Mouse (Mus musculus): Measurements from ENCODE around the gene Shisa9. TPM values are rescaled to one million over a fixed set of nuclear protein-coding genes. Genes with fewer than 3 reads are reported as not detected.
"Not testable (repeated sequence)": the region's sequence is repeated elsewhere in the genome, so short reads cannot be mapped to it uniquely, and the experiment has no call there.

Shisa9 gene
- not detected for total RNA-seq (2021)
- long read RNA-seq, experiment 1, result 0 reads
- long read RNA-seq, experiment 2, result 0 reads

DNA sequence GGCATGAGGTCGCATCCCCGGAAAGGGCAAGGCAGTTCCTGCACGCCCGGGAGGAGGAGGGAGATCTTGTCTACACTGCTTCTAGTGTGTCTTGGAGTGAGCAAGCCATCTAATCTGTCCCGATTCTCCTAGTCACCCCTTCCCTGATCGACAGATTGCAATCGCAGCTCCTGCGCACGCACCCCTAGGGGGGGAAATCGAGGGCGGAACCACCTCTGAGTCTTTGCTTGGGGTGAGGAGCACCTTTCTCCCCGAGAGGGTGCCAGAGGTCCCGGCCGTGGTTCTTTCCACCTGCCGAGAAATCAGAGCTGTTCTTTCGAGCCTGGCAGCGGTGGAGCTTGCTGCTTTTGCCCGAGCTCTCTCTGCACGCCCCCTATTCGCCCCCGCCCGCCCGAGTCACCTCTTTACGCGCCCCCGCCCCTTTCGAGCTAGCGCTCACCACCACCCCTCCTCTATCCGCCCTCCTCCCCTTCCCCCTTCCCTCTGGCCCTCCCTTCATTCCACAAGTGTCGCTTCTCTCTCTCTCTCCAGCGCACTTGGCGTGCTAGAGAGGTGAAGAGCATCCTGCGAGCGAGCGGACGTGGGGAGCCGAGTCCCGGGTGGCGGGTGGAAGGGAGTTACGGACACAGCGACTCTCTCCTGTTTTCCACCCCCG lies at the start of gene Shisa9:
Gene Shisa9 (plus strand): TSS at position 498 of the 655 bp plus-strand sequence.
- DNase-seq (ENCODE audit: low spot score), result no peak

GRCm38 (mm10) chr16:11940477-11940876 lies 43.4 kb upstream of the Shisa9 start:
- peak; percentile 48 for DNase-seq (ENCODE audit: low spot score)

- no peak for DNase-seq (ENCODE audit: low spot score)
These were observed 23.2 kb upstream of the Shisa9 start for GRCm38 (mm10) chr16:11960691-11961090.

DNA sequence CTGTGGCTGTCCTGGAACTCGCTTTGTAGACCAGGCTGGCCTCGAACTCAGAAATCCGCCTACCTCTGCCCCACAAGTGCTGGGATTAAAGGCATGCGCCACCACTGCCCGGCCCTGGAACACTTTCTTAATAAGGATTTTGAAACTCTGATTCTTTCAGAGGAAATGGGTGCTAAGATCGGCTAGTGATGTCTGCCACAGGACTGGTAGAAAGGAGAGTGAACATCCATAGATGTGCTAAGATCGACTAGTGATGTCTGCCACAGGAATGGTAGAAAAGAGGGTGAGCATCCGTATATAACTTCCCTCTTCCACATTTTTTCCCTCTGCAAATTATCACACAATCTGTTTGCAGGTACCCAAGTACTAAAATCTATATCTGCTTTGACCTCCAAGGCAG lies 17.9 kb upstream of the Shisa9 start:
- DNase-seq (ENCODE audit: low spot score), result no peak

- not testable (repeated sequence) for DNase-seq (ENCODE audit: low spot score)
These were observed 17.1 kb upstream of the Shisa9 start for GRCm38 (mm10) chr16:11966810-11967209.

- DNase-seq (ENCODE audit: low spot score), result no peak
These were observed 16.3 kb upstream of the Shisa9 start for GRCm38 (mm10) chr16:11967579-11967978.

DNA sequence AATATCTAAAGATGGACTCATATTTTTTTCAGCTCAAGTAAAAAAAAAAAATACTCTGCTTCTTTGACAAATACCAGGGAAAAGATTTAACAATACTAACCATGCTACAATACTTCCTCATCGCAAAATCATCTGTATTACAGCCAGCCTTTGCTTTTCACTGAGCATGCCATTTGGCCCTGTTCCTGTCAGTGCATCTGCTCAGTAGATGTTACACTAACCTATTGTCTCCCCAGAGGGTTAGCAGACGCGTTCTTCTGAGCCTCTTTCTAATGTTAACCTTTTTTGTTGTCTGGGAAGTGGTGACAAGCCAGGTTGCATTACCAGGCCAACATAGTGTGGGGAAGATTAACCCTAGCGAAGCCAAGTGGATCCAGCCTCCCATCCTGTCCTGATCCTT lies 10.2 kb upstream of the Shisa9 start:
- no peak for DNase-seq (ENCODE audit: low spot score)

DNA sequence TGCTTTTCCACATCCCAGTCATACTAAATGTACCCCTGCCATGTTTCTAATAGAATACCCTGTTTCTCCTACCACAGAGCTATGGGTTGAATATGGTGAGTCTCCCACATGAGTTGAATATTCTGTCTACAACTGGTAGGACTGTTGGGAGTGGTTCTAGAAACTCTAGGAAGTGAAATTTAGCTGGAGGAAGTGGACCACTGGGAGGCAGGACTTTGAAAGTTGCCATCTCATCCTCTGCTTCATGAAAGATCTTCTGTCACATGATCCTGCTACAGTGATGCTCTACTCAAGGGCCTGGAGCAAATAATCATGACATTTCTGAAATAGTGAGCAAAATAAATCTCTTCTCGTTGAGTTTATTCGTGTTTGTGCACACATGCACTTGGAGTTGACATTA lies 7.2 kb upstream of the Shisa9 start:
- DNase-seq (ENCODE audit: low spot score), result no peak

DNA sequence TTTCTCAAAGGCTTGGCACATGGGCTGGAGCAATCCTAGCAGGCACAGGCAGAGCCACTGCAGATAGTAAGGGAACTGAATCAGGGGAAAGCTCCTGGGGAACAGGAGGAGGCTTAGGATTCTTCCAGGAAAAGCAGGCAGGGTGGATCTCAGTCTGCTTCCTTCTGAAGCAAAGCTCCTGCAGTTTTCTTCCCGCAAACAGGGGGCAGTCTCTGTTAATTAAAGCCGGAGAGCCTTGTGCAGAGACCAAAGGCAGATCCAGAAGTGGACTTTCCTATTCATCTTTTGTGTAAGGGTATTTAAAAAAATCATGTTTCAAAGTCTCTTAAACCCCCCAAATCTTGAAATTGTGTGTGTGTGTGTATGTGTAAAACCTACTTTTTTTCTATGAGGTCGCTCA lies 3.1 kb upstream of the Shisa9 start:
- DNase-seq (ENCODE audit: low spot score), result peak; percentile 12

- DNase-seq (ENCODE audit: low spot score), result no peak
These were observed 752 bp upstream of the Shisa9 start for GRCm38 (mm10) chr16:11983106-11983615.

- DNase-seq (ENCODE audit: low spot score), result no peak
These were observed 418 bp downstream of the Shisa9 start for GRCm38 (mm10) chr16:11984271-11984791.

DNA sequence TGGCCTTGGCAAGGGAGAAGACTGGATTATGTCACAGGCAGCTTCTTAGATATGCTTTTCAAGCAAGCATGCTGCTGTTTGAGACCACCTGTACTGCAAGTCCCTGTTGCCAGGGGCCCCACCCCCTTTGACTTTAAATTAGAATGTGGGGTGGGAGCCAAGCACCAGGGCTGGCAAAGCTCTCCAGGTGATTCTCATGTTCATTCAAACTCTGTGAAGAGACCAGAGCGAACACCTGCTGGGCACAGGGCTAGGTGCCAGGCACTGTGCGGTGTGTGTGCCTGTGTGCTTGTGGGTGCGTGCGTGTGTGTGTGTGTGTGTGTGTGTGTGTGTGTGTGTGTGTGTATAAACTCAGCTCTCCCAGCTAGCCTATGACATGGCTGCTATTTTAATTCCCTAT lies 3.1 kb downstream of the Shisa9 start:
- DNase-seq (ENCODE audit: low spot score), result no peak

DNA sequence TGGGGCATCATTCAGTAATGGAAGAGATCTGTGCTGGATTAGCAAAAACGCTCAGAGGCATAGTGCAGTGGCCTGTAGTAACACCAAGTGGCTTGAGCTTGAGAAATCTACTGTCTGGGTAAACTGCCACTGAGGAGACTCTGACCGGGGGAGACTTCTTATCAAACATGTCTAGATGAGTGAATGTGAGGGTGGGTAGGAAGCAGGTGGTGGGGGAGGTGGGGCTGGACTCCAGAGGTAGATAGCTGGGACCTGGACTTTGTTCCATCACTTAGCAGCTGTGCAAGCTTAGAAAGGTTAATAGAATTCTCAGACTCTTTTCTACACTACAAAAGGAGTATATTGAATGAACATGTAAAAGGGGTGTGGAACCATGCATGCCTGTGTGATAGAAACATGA lies 21.3 kb downstream of the Shisa9 start:
- no peak for DNase-seq (ENCODE audit: low spot score)

DNA sequence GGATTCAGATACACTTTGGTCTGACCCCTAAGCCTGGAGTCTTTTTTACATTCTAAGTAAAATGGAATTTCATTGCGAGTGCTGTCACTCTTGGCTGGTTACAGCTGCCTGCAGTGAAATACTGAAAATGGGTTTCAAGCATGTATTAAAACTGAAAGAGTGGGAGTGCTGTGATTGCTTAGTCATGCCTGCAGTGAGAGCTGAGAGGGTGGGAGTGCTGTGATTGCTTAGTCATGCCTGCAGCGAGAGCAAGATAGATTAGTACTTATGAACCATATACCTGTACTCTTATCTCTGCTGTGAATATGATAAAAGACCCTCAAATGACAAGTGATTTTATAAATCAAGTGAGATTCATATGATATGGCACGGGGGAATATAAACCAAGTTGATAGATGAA lies 26.2 kb downstream of the Shisa9 start:
- no peak for DNase-seq (ENCODE audit: low spot score)

DNA sequence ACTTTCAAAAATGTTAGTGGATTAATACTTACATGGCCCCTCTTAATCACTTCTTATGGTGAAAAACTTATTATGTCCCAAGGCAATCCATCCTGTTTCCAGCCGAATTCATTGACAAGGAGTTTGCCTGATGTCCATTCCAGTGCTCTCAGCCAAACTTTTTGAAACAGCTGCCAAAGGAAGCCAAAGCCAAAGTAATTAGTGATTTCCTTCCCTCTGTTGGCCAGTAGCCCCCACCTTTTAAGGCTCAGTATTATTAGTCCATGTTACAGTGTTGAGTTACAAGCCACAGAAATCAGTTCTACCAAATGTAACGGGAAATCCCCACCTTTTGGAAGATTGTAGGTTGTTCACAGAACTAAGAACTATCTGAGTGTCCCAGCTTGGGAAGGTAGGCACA lies 28.8 kb downstream of the Shisa9 start:
- DNase-seq (ENCODE audit: low spot score), result no peak

- no peak for DNase-seq (ENCODE audit: low spot score)
These were observed 30.6 kb downstream of the Shisa9 start for GRCm38 (mm10) chr16:12014523-12014922.

GRCm38 (mm10) chr16:12017921-12018618 lies 34.2 kb downstream of the Shisa9 start:
- DNase-seq (ENCODE audit: low spot score), result no peak

DNA sequence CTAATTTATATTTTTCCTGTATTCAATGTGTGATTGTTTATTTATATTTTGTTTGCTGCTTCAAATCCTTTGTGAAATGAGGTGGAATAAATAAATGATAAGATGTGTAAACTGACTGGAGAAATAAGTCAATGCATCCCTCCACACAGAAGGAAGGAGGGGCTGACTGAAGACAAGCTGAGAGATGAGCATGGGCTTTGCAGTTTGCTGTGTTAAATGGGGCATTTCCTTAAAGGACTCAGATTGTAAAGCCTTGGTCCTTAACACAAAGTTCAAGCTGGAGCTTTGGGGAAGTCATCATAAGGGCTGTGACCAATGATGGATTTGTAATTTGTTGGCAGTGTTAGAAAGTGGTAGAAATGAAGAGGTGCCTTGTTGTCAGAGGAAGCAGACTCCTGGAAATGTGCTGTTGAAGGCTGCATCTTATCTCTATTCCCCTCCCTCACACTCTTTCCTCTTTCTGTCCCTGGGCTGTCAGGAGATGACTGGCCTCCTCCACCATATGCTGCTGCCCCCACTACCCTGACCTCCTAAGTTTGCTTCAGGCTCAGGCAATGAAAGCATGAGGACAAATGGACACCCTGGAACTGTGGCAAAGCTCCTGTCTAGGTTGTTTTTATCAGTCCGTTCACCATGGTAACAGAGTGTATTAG lies 36.3 kb downstream of the Shisa9 start:
- DNase-seq (ENCODE audit: low spot score), result no peak

DNA sequence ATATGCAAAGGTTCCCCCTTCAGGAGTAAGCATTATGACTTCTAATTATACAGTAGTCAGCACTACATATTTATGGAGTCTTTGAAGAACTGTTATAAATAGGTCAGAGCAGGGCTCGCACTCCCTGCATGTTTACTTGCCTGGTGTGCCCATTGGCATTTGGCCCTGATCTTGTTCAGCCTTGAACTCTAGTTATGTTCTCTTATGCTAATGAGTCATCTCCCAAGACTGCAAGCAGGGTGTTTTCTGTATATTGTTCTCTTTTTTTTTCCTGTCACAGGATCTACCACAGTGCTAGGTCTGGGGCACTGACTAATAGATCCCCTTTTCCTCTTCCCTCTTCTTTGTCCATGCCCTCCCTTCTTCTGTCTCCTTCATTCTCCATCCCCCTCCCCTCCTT lies 48.5 kb downstream of the Shisa9 start:
- peak; percentile 50 for DNase-seq (ENCODE audit: low spot score)

DNA sequence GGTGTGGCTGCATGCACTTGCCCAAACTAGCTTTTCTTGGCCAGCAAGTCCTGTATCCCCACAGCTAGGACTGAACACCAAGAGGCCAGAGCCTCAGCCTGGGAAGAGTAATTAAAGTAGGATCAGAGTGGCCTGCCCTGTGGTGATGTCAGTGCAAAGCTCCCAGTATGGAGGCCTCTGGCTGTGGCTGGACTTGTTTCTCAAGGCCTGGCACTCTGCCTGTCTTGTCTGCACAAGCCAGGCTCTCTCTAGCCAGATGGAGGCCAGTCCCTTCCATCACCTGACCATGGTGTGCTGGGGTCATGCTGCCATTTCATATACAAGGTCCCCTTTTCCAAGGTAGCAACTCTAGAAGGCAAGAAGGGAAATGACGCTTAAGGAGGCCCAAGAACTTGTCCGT lies 51.0 kb downstream of the Shisa9 start:
- no peak for DNase-seq (ENCODE audit: low spot score)

DNA sequence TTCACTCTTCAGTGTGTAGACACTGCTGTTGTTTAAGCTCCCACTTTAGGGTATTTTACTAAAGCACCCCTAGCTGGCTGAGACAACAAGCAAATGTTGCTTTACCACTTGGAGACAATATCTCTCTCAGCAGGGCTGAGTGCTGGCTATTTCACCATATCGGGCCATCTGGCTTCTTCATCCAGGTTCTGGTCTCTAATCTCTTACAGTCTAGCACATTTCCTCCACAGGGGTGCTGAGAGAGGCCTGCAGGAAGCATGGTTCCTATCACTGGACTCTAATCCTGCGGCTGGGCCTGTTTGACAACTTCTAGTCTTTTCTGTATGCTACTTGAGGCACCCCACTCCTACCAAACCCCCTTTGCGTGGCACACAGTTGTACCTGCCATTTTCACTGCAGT lies 51.7 kb downstream of the Shisa9 start:
- no peak for DNase-seq (ENCODE audit: low spot score)

DNA sequence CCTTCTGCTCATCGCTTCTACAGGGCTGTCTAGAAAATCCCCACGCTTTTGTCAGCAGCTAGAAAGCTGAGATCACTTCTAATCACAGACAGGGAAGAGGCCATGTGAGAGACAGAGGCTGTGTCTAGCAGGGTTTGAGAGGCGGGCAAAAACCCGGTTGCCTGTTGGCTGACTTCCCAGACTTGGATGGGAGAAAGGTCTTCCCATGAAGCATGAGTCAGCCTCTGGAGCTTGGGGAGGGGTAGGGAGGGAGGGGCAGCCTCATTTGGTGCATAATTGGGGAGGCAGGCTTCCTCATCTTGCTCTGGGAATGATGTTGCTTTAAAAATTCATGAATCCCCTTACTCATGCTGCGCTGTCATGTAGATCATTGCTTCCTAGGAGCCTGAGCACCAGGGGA lies 57.0 kb downstream of the Shisa9 start:
- peak; percentile 22 for DNase-seq (ENCODE audit: low spot score)
